Mouse (Mus musculus): ENCODE results near the gene Cyfip2.

Cyfip2 gene

GRCm38 (mm10) chr11:46308271-46308974 lies 4.2 kb downstream of the Cyfip2 start:
- peak in 1 of 2 experiments; percentile 59 for DNase-seq (ENCODE audit: low read depth in 2 of 2, low spot score in 2 of 2)

GRCm38 (mm10) chr11:46307768-46308167 lies 4.9 kb downstream of the Cyfip2 start:
- DNase-seq (ENCODE audit: low read depth in 2 of 2, low spot score in 2 of 2) = peak in 1 of 2 experiments; percentile 46

- no peak for DNase-seq (ENCODE audit: low read depth in 2 of 2, low spot score in 2 of 2)
Observed at GRCm38 (mm10) chr11:46306776-46307175, 5.9 kb downstream of the Cyfip2 start.

- no peak for DNase-seq (ENCODE audit: low read depth in 2 of 2, low spot score in 2 of 2)
Observed at GRCm38 (mm10) chr11:46305881-46306520, 6.7 kb downstream of the Cyfip2 start.

GRCm38 (mm10) chr11:46304864-46305710 lies 7.6 kb downstream of the Cyfip2 start:
- peak in 1 of 2 experiments; percentile 46 for DNase-seq (ENCODE audit: low read depth in 2 of 2, low spot score in 2 of 2)

GRCm38 (mm10) chr11:46304093-46304492 lies 8.6 kb downstream of the Cyfip2 start:
- no peak for DNase-seq (ENCODE audit: low read depth in 2 of 2, low spot score in 2 of 2)

- no peak for DNase-seq (ENCODE audit: low read depth in 2 of 2, low spot score in 2 of 2)
Observed at GRCm38 (mm10) chr11:46302471-46302870, 10.2 kb downstream of the Cyfip2 start.

GRCm38 (mm10) chr11:46301579-46302248 lies 10.9 kb downstream of the Cyfip2 start:
- no peak for DNase-seq (ENCODE audit: low read depth in 2 of 2, low spot score in 2 of 2)

- no peak for DNase-seq (ENCODE audit: low read depth in 2 of 2, low spot score in 2 of 2)
Observed at GRCm38 (mm10) chr11:46299901-46300300, 12.8 kb downstream of the Cyfip2 start.

GRCm38 (mm10) chr11:46298889-46299785 lies 13.5 kb downstream of the Cyfip2 start:
- DNase-seq (ENCODE audit: low read depth in 2 of 2, low spot score in 2 of 2) = no peak

- no peak for DNase-seq (ENCODE audit: low read depth in 2 of 2, low spot score in 2 of 2)
Observed at GRCm38 (mm10) chr11:46294390-46294789, 18.3 kb downstream of the Cyfip2 start.

- DNase-seq (ENCODE audit: low read depth in 2 of 2, low spot score in 2 of 2) = no peak
Observed at GRCm38 (mm10) chr11:46293491-46293890, 19.2 kb downstream of the Cyfip2 start.

GRCm38 (mm10) chr11:46290988-46291405 lies 21.7 kb downstream of the Cyfip2 start:
- no peak for DNase-seq (ENCODE audit: low read depth in 2 of 2, low spot score in 2 of 2)

GRCm38 (mm10) chr11:46289561-46289960 lies 23.1 kb downstream of the Cyfip2 start:
- DNase-seq (ENCODE audit: low read depth in 2 of 2, low spot score in 2 of 2) = no peak

GRCm38 (mm10) chr11:46289022-46289421 lies 23.6 kb downstream of the Cyfip2 start:
- no peak for DNase-seq (ENCODE audit: low read depth in 2 of 2, low spot score in 2 of 2)

GRCm38 (mm10) chr11:46288091-46288490 lies 24.6 kb downstream of the Cyfip2 start:
- no peak for DNase-seq (ENCODE audit: low read depth in 2 of 2, low spot score in 2 of 2)

GRCm38 (mm10) chr11:46286803-46287202 lies 25.9 kb downstream of the Cyfip2 start:
- no peak for DNase-seq (ENCODE audit: low read depth in 2 of 2, low spot score in 2 of 2)

- no peak for DNase-seq (ENCODE audit: low read depth in 2 of 2, low spot score in 2 of 2)
Observed at GRCm38 (mm10) chr11:46283800-46284199, 28.9 kb downstream of the Cyfip2 start.

- DNase-seq (ENCODE audit: low read depth in 2 of 2, low spot score in 2 of 2) = no peak
Observed at GRCm38 (mm10) chr11:46282612-46283011, 30.0 kb downstream of the Cyfip2 start.

GRCm38 (mm10) chr11:46278709-46279108 lies 34.0 kb downstream of the Cyfip2 start:
- DNase-seq (ENCODE audit: low read depth in 2 of 2, low spot score in 2 of 2) = no peak
